Mouse (Mus musculus) megakaryocyte, embryonic 14.5 days (primary cell): Measurements from ENCODE around the gene Rnf11.

Experiments
- FLI1 ChIP-seq: IDR thresholded peaks from 2 replicates; pipeline ENCODE4 v1.6.1; 2012; ENCODE audit warnings: low read length, inconsistent platforms, mixed read lengths
- GATA1 ChIP-seq: IDR thresholded peaks from 3 replicates; pipeline ENCODE4 v1.6.1; 2012; ENCODE audit warnings: mixed read lengths, low read length, inconsistent platforms, borderline replicate concordance

DNA sequence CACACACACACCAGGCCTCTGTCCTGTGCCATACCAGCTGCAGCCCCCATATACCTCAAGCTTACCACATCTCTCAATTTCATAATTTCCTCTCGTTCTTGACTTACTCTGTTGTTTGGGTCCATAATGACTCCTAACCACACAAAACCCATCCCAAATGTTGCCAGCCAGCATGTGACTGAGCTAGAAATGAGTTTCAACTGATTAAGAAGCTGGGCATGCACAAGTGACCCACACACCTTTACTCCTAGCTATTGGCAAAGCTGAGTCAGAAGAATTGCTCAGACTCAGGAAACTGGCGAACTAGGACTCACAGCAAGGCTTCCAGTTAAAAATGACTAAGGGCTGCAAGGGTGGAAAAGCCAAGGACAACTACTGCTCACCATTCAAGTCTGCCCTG, 3.1 kb downstream of the Rnf11 start:
- TF ChIP-seq GATA1: no peak
- TF ChIP-seq FLI1: no peak
